Mouse (Mus musculus) midbrain, embryonic 11.5 days (tissue): Measurements from ENCODE around the gene Znrf3. TPM values are rescaled to one million over a fixed set of nuclear protein-coding genes. Genes with fewer than 3 reads are reported as not detected.

ENCODE experiments used
- ATAC-seq: fragments of 200-750 bp; cut with Nextera tagmentation; 2 replicates; pipeline ENCODE4 v1.8.0; 2017; ENCODE audit warnings: moderate TSS enrichment, moderate library complexity; ENCODE audit not compliant: low FRiP score
- DNase-seq: peaks from one replicate; pipeline ENCODE4 v3.0.0; 2015; ENCODE audit warnings: low spot score; ENCODE audit errors: missing footprints
- H3K27ac ChIP-seq: fragments of 300-500 bp; sonication (generic); 2 replicates; pipeline ENCODE4 v1.5.1; 2014; ENCODE audit warnings: low read depth, low read length
- H3K27me3 ChIP-seq: fragments of 300-500 bp; sonication (generic); 2 replicates; pipeline ENCODE4 v1.6.1; 2014; ENCODE audit warnings: mild to moderate bottlenecking, low read length, moderate library complexity, mixed read lengths; ENCODE audit not compliant: control insufficient read depth, insufficient read depth
- H3K36me3 ChIP-seq: fragments of 300-500 bp; sonication (generic); 2 replicates; pipeline ENCODE4 v1.6.1; 2014; ENCODE audit warnings: mild to moderate bottlenecking, low read length, moderate library complexity, mixed read lengths; ENCODE audit not compliant: control insufficient read depth, insufficient read depth
- H3K4me1 ChIP-seq: fragments of 300-500 bp; sonication (generic); 2 replicates; pipeline ENCODE4 v1.6.1; 2014; ENCODE audit warnings: low read length; ENCODE audit not compliant: control insufficient read depth, insufficient read depth
- H3K4me2 ChIP-seq: fragments of 300-500 bp; sonication (generic); 2 replicates; pipeline ENCODE4 v1.6.1; 2014; ENCODE audit warnings: mild to moderate bottlenecking, moderate library complexity
- H3K4me3 ChIP-seq: fragments of 300-500 bp; sonication (generic); 2 replicates; pipeline ENCODE4 v1.5.1; 2014; ENCODE audit warnings: low read depth, low read length
- H3K9ac ChIP-seq: fragments of 300-500 bp; sonication (generic); 2 replicates; pipeline ENCODE4 v1.6.1; 2014; ENCODE audit warnings: low read length
- H3K9me3 ChIP-seq: fragments of 300-500 bp; sonication (generic); 2 replicates; pipeline ENCODE4 v1.6.1; 2016; ENCODE audit warnings: low read length; ENCODE audit not compliant: control insufficient read depth
- WGBS: fragments of 180-500 bp; shearing (Covaris S2); extraction: QIAGEN DNeasy Blood & Tissue Kit; methylation state at CpG from one replicate; pipeline ENCODE4 v1.1.7; 2014; 5-methylcytosine and 5-hydroxymethylcytosine counted together
- polyA plus RNA-seq: library from polyadenylated mRNA; unstranded; fragments of >200 nt; fragmentation: Nextera tagmentation; extraction: Ambion mirVana; gene quantifications from 2 replicates; pipeline ENCODE4 v1.2.1, GENCODE M21; 2014

Gene Znrf3
- polyA plus RNA-seq, 1 experiment from 2014 or later = 10.4 TPM

DNA sequence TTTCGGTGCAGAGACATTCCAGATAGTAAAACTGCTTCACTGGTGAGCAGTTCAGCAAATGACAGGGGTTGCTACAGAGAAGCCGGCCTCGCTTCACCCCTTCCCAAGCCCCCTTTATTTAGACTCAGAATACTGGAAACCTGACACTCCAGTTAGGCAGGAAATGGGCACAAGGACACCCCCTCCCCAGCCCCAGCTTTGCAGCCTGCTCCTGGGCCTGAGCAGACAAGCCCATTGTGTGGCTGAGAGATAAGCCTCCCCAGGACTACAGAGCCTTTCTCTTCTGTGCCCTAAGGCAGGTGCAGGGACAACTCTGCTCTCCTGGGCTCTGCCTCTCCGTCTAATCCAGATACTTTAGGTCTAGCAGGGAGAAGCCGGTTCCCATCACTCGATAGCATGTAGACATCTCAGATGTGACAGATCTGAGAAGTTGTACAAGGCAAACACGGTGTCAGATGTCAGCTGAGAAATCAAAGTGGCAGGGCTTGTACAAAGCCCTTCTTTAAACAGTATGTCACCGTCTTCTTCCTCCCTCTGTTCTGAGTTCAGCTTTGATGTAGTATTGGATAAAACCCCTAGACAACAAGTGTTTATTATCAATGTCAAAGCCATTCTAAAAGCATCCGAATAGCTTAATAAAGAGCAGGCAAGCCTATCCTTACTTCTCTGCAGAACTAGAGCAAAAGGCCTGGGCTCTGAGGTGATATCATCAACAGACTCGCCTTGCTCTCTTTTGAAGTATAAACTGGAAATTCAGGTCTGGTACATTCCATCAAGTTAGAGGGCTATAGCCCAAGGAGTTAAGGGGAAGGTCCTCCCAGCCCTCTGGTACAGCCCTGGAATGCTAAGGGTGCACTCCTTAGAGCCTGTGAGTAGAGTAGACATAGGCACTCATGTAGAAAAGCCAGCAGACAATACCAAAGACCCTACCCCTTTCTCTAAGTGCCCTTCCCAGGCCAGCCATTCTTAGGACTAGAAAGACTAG, 204.6 kb downstream of the Znrf3 start:
- DNase-seq = peak; percentile 92
- Histone ChIP-seq H3K4me3 (no peak overlapping the region), H3K27me3 (no peaks in the 10 kb centered on the region), H3K9ac (peak overlapping the region; percentile 39), H3K4me1 (peaks cover 22% of the 10 kb centered on the region), H3K27ac (peak overlapping the region; percentile 71), H3K9me3 (no peaks in the 10 kb centered on the region), H3K36me3 (no peaks in the 10 kb centered on the region; the same call in 1 of the 2 replicates), H3K4me2 (peak overlapping the region; percentile 8)
- ATAC-seq = peak; percentile 88
- WGBS = 6% methylated on average over 10 of the region's 10 CpGs

Other genes starting within 250 kb of the Znrf3 start
- 4.9 and 6.9 TPM in 2 replicates for gene Kremen1, start 183.3 kb downstream of the Znrf3 start, polyA plus RNA-seq
- 126 and 133 TPM in 2 replicates for gene Xbp1, start 75.8 kb upstream of the Znrf3 start, polyA plus RNA-seq
- 26.2 and 27.4 TPM in 2 replicates for gene Ccdc117, start 97.3 kb upstream of the Znrf3 start, polyA plus RNA-seq
- gene Ankrd36, start 124.8 kb upstream of the Znrf3 start, polyA plus RNA-seq = not detected in 2 replicates